Mouse (Mus musculus): Measurements from ENCODE around the gene Olfr1344. TPM values are rescaled to one million over a fixed set of nuclear protein-coding genes. Genes with fewer than 3 reads are reported as not detected.

Gene Olfr1344
- polyA plus RNA-seq (2016; fragmentation: Nextera tagmentation; extraction: Ambion mirVana): not detected in 2 replicates

DNA sequence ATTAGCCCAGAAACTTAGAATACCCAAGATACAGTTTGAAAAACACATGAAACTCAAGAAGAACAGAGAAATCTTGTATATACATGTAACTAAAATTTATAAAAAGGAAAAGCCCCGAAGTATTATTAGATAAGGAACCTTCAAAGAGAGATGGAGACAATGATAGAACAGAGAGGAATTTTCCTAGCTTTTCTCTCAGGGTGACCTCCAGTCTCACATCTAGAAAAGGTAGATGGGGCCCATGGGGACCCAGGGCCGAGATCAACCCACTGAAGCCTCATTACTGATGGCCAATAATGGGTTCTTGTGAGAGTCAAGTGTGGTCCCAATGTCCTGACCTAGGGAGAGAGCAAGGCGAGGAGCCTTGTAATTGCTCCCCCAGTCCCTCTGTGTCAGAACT lies at the start of gene Olfr1344:
TSS of gene Olfr1344 (plus strand) at position 301 of the 400 bp plus-strand sequence.
- DNase-seq (ENCODE audit: extremely low spot score, low spot score): no peak
- H3K27ac ChIP-seq: no peak within 1 kb of the TSS
- WGBS: 84% methylated on average over 3 of the region's 3 CpGs
- no peak within 1 kb of the TSS for H3K4me3 ChIP-seq
- peaks cover 16% of the 10 kb centered on the region for H3K4me1 ChIP-seq
- H3K27me3 ChIP-seq (ENCODE audit: poor library complexity, severe bottlenecking): no peaks in the 10 kb centered on the region
- peaks cover 9% of the 10 kb centered on the region; the same call in 1 of the 2 replicates for H3K9me3 ChIP-seq
- H3K36me3 ChIP-seq (replicated peaks): no peaks in the 10 kb centered on the region

DNA sequence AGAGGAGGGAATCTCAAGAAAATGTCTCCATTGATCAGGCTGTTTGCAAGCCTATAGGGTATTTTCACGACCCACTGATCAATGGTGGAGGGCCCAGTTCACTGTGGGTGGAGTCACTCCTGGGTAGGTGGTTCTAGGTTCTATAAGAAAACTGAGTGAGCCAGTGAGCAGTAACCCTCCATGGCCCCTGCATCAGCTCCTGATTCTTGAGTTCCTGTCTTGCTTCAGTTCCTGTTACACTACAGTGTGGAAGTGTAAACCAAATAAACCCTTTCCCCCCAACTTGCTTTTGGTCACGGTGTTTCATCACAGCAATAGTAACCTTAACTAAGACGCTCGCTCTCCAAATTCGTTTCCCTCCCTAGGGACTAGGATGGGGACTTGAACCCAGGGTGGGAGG lies 49.5 kb upstream of the Olfr1344 start:
- 88% methylated on average over 5 of the region's 5 CpGs for whole genome bisulfite sequencing
- no peak overlapping the region for H3K27ac ChIP-seq
- H3K36me3 ChIP-seq (replicated peaks): peaks cover 59% of the 10 kb centered on the region
- H3K4me1 ChIP-seq: peaks cover 4% of the 10 kb centered on the region; the same call in 1 of the 2 replicates
- H3K27me3 ChIP-seq (ENCODE audit: poor library complexity, severe bottlenecking): no peaks in the 10 kb centered on the region
- H3K9me3 ChIP-seq: peaks cover 6% of the 10 kb centered on the region; the same call in 1 of the 2 replicates
- DNase-seq (ENCODE audit: extremely low spot score, low spot score): no peak
- H3K4me3 ChIP-seq: no peak overlapping the region

DNA sequence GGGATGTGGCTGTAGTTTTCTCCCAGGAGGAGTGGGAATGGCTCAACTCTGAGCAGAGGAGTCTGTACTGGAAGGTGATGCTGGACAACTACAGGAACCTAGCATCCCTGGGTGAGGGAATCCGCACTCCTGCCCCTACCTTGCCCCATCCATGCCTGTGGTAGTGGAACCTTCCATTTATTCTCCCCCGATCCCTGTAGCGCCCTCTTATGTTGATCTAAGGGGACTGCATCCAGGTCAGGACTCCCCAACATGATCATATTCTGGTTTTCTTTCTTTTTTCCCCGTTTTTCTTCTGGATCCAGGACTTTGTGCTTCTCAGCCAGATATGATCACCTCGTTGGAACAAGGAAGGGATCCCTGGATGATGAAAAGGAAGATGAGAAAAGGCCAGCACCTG lies 49.0 kb upstream of the Olfr1344 start:
- no peak for DNase-seq (ENCODE audit: extremely low spot score, low spot score)
- Histone ChIP-seq H3K9me3 (peaks cover 6% of the 10 kb centered on the region; the same call in 1 of the 2 replicates), H3K4me3 (no peak overlapping the region), H3K4me1 (no peaks in the 10 kb centered on the region), H3K27ac (no peak overlapping the region), H3K36me3 (replicated peaks) (peaks cover 64% of the 10 kb centered on the region), H3K27me3 (ENCODE audit: poor library complexity, severe bottlenecking) (no peaks in the 10 kb centered on the region)
- 78% methylated on average over 5 of the region's 5 CpGs for WGBS

DNA sequence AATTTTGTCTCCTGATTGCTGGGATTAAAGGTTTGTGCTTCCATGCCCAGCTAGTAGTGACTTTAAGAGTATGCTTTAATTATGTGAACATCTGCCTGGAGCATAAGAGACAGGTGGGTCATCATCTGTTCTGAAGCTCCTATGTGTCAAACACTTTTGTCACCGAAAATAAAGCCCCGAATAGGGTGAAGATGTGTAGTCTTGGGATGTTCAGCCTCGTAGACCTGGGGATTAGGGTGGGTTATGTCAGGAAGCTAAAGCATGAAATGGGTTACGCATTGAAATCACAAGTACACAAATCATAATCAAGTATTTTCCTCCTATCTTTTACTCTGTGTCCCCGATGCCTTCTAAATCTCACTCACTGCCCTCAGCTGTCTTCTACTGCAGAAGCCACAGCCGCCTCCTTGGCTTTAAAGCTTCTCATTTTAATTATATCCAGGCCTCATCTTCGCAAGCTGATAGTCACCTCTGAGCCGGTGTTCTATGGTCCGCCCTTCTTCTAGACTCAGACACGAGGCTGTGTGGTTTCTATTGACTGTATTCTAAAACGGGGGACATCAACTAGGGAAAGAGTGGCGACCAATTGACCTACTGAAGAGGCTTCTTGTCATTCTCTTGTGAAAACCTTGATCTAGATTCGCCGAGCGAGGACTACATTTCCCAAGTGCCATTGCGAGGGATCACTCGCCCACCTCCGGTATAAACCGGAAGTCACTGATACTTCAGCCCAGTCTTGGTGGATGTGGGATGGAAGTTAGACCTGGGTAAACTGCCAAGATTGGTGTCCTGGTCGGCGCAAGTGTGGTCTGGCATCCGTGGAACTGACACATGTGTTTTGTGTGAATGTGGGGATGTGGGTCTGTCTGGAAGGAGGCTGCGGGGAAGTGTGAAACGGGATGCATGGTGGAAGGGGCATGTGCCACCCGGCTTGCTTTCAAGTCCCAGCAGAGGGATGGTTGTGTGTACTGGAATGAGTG lies 40.2 kb upstream of the Olfr1344 start, which contains the start of gene Smim17:
TSS of gene Smim17 (plus strand) at position 720 of the 980 bp plus-strand sequence.
- peaks cover 23% of the 10 kb centered on the region for H3K36me3 ChIP-seq (replicated peaks)
- no peaks in the 10 kb centered on the region for H3K27me3 ChIP-seq (ENCODE audit: poor library complexity, severe bottlenecking)
- H3K27ac ChIP-seq: peak within 1 kb of the TSS; percentile 76
- 28% methylated on average over 25 of the region's 25 CpGs for WGBS
- DNase-seq (ENCODE audit: extremely low spot score, low spot score): peak; percentile 30
- H3K4me1 ChIP-seq: peaks cover 11% of the 10 kb centered on the region
- H3K4me3 ChIP-seq: peak within 1 kb of the TSS; percentile 61
- 0 out of 2 replicates have a peak, but pooled peaks cover 2% of the 10 kb centered on the region for H3K9me3 ChIP-seq

DNA sequence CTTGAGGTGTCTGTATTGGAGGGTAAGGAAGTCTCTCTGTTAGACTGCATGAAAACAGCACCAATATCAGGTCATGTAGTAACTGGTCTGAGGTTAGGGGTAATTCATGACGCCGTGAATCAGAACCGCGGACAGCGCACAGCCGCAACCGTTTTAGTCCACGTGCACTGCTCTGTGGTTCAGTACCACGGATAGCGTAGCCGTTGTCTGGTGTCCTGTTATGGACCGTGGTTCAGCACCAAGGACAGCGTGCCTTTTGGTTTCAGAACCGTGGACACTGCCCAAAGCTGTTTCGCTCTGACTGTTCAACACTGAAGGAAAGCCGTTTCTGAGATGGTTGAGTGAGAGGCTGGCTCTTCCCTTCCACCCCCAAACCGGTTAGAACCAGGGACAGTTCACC lies 28.4 kb upstream of the Olfr1344 start, which contains the start of gene Gm20715:
TSS of gene Gm20715 (plus strand) at position 235 of the 400 bp plus-strand sequence.
- H3K36me3 ChIP-seq (replicated peaks): no peaks in the 10 kb centered on the region
- H3K4me3 ChIP-seq: no peak within 1 kb of the TSS
- H3K9me3 ChIP-seq: no peaks in the 10 kb centered on the region
- H3K4me1 ChIP-seq: peaks cover 4% of the 10 kb centered on the region
- no peaks in the 10 kb centered on the region for H3K27me3 ChIP-seq (ENCODE audit: poor library complexity, severe bottlenecking)
- WGBS: 2% methylated on average over 17 of the region's 17 CpGs
- no peak within 1 kb of the TSS for H3K27ac ChIP-seq
- DNase-seq (ENCODE audit: extremely low spot score, low spot score): peak; percentile 85

DNA sequence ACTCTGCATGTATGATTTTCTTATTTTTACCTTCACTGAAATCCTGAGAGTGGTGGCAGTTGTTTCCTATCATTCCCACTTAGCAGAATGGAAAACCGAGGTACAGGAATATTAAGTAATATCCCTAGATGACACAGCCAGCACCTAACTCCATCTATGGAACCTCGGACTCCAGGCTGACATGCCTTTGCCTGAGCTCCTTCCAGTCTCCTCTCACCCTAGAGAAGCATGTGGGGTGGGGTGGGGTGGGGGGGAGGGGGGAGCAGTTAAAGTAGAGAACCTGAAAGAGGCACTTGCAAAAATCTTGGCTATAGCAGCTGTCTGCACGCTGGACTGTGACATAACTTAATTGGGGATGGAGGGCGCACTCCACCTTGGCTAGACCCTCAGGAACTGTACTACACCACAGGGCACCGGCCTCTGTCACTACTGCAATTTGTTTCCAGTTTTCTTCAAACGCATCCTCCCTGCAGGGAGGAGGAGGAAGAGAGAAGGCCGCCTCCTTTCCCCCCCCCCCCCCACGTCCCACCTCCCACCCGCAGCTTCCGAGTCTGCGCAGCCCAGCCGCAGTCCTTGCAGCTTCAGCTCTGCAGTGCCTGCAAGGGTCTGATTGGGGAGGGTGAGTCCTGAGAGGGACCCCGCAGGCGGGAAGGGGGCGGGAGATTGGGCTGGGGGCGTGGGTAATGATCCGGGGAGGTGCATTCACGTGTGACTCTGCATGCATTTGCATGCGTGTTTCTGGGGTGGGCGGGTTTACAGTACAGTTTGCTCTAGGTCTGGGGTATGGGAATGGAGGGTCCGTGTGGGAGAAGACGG lies 23.7 kb upstream of the Olfr1344 start:
- Histone ChIP-seq H3K4me1 (peaks cover 6% of the 10 kb centered on the region), H3K27me3 (ENCODE audit: poor library complexity, severe bottlenecking) (no peaks in the 10 kb centered on the region), H3K36me3 (replicated peaks) (no peaks in the 10 kb centered on the region), H3K4me3 (peak overlapping the region; percentile 32), H3K9me3 (no peaks in the 10 kb centered on the region), H3K27ac (no peak overlapping the region)
- 7% methylated on average over 21 of the region's 22 CpGs for WGBS
- DNase-seq (ENCODE audit: extremely low spot score, low spot score): no peak

DNA sequence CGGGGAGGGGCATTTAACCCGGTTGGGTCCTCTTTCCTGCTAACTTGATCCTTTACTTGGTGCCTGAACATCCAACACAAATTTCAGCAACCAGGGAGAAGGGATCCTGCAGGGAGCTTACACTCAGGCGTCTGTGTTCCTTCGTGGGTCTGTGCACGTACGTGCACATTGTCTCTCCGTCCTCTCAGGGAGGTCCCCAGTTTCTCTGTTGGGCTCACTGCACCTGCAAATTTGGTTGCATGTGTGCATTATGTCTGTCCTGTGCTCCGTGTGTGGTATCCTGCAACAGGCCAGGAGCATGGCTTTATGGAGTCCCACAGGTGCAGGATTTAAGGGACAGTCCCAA lies 23.1 kb upstream of the Olfr1344 start:
- Histone ChIP-seq H3K27ac (no peak overlapping the region), H3K27me3 (ENCODE audit: poor library complexity, severe bottlenecking) (no peaks in the 10 kb centered on the region), H3K4me1 (peaks cover 6% of the 10 kb centered on the region), H3K36me3 (replicated peaks) (no peaks in the 10 kb centered on the region), H3K9me3 (no peaks in the 10 kb centered on the region), H3K4me3 (peak overlapping the region; percentile 32; the same call in 1 of the 2 replicates)
- DNase-seq (ENCODE audit: extremely low spot score, low spot score): no peak
- WGBS: 19% methylated on average over 8 of the region's 8 CpGs

DNA sequence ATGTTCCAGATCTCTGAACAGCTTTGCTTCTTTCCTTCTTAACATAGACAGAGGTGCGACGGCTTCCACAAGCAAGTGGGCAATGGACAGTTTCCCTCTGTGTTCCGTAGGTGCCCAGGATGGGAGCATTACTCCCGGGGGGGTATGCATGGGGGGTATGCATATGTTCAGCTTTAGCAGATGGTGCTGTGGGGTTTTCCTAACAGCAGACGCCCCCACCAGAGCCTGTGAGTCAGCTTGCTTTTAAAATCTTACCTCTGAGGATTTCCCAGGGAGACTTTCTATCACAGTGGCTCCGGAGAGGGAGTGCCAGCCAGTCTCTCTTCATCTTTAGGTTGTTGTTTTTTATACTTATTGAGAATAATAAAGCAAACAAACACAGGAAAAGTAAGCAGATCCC lies 18.6 kb upstream of the Olfr1344 start:
- no peaks in the 10 kb centered on the region for H3K36me3 ChIP-seq (replicated peaks)
- DNase-seq (ENCODE audit: extremely low spot score, low spot score): no peak
- H3K4me3 ChIP-seq: no peak overlapping the region
- WGBS: 82% methylated on average over 6 of the region's 6 CpGs
- H3K27ac ChIP-seq: no peak overlapping the region
- H3K9me3 ChIP-seq: peaks cover 9% of the 10 kb centered on the region; the same call in 1 of the 2 replicates
- H3K4me1 ChIP-seq: peaks cover 4% of the 10 kb centered on the region
- no peaks in the 10 kb centered on the region for H3K27me3 ChIP-seq (ENCODE audit: poor library complexity, severe bottlenecking)

DNA sequence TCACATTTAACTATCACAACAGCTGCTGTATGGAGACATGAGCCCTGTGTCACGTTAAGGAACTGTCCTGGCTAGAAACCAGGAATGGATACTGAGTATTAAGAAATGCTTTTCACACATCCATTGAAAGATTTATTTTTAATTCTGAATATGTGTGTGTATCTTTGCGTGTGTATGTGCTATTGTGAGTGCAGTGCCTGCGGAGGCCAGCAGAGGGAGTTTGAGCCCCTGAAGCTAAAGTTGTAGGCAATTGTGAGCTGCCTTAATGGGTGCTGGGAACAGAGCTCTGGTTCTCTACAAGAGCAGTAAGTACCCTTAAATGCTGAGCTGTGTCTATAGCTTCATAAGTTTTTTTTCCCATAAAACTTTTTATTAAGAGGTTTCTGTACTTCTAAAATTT lies 9.1 kb upstream of the Olfr1344 start:
- WGBS: 86% methylated on average over 3 of the region's 3 CpGs
- no peaks in the 10 kb centered on the region for H3K36me3 ChIP-seq (replicated peaks)
- H3K9me3 ChIP-seq: peaks cover 16% of the 10 kb centered on the region; the same call in 1 of the 2 replicates
- H3K4me3 ChIP-seq: no peak overlapping the region
- no peaks in the 10 kb centered on the region for H3K27me3 ChIP-seq (ENCODE audit: poor library complexity, severe bottlenecking)
- no peak overlapping the region for H3K27ac ChIP-seq
- no peak for DNase-seq (ENCODE audit: extremely low spot score, low spot score)
- peaks cover 2% of the 10 kb centered on the region for H3K4me1 ChIP-seq

DNA sequence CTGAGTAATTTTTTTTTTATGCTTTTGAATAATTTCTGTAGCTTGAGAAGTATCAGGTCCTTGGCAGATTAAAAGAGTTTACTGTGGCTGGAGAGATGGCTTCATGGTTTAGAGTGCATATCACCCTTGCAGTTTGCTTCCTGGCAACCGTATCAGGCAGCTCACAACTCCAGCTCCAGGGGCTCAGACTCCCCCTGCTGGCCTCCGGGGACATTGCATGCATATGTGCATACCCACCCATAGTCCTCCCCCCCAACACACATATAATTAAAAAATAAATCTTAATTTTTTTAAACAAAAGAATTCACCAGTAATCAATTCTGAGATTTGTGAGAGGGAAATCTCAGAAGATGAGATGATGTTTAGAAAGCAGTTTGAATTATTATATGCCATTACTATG lies 8.1 kb upstream of the Olfr1344 start:
- peaks cover 10% of the 10 kb centered on the region for H3K4me1 ChIP-seq
- H3K4me3 ChIP-seq: no peak overlapping the region
- H3K27me3 ChIP-seq (ENCODE audit: poor library complexity, severe bottlenecking): no peaks in the 10 kb centered on the region
- H3K36me3 ChIP-seq (replicated peaks): no peaks in the 10 kb centered on the region
- WGBS: 57% methylated on average over 2 of the region's 2 CpGs
- no peak overlapping the region for H3K27ac ChIP-seq
- no peak for DNase-seq (ENCODE audit: extremely low spot score, low spot score)
- H3K9me3 ChIP-seq: peaks cover 12% of the 10 kb centered on the region; the same call in 1 of the 2 replicates

DNA sequence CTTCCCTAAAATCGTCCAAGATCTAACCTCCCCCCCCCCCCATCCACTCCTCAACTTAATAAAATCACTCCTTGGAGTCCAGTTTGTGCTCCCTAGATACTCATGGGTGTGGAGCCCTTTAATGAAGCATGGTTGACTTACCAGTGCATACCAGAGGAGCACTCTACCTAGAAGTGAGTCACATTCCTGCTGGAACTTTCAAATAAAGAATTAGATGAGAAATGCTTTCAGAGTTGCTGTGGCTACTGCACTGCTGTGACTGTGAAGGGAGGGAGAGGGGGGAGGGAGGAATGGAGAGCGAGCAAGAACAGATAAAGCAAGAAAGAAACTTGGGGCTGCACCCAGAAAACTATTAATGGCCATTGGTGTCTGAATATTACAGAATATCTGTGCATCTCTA lies 2.7 kb downstream of the Olfr1344 start:
- Histone ChIP-seq H3K4me1 (no peaks in the 10 kb centered on the region), H3K27me3 (ENCODE audit: poor library complexity, severe bottlenecking) (no peaks in the 10 kb centered on the region), H3K27ac (no peak overlapping the region), H3K9me3 (peaks cover 12% of the 10 kb centered on the region), H3K4me3 (no peak overlapping the region), H3K36me3 (replicated peaks) (no peaks in the 10 kb centered on the region)
- WGBS: 75% methylated on average over 2 of the region's 2 CpGs
- no peak for DNase-seq (ENCODE audit: extremely low spot score, low spot score)

DNA sequence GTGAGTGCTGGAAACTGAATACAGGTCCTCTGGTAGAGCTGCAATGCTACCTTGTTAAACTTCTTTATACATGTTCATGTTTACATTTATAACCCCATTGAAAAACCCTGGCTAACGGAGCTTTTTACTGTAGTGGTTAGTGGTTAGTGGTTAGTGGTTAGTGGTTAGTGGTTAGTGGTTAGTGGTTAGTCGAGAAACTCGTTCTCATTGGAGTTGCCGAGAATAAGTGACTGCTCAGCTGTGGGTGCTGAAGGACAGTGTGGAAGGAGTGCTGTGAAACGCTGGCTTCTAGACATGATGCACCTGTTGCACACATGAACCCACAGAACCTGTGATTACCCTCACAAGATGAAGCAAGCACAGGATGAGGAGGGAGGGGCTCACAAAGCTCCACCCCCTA lies 9.3 kb downstream of the Olfr1344 start:
- Histone ChIP-seq H3K4me1 (no peaks in the 10 kb centered on the region), H3K27me3 (ENCODE audit: poor library complexity, severe bottlenecking) (no peaks in the 10 kb centered on the region), H3K4me3 (no peak overlapping the region), H3K27ac (no peak overlapping the region), H3K9me3 (peaks cover 27% of the 10 kb centered on the region), H3K36me3 (replicated peaks) (no peaks in the 10 kb centered on the region)
- WGBS: 92% methylated on average over 5 of the region's 5 CpGs
- DNase-seq (ENCODE audit: extremely low spot score, low spot score): no peak

All from forebrain, embryonic 10.5 days (tissue).